Mouse (Mus musculus): ENCODE data around the gene 4931422A03Rik.

DNA sequence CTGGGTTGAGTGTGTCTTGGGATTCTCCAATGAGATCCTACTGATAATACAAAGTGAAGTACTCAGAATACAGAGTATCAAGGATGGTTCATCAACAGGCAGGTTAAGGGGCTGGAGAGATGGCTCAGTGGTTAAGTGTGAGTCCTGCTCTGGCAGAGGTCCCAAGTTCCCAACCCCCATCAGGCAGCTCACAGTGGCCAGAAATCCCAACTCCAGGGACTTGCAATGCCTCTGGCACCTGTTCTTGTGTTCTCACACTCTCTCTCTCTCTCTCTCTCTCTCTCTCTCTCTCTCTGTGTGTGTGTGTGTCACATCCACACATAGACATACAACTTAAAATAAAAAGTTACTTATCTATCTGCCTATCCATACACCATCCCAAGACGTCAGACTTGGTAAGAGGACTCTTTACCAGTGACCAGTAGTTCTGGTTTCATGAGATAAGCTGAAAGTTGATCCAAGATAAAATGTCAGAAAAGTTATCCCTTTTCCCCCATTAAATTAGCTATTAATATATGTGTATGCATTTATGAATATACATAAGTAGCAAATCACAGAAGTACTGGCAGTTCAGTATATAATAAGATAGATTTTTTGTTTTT, 16.4 kb upstream of the 4931422A03Rik start:
- TF ChIP-seq CTCF (conservative IDR thresholded peaks at IDR 0.05; ENCODE audit: low read length), result no peak
- no peak for TF ChIP-seq NANOG (IDR thresholded peaks at IDR 0.05; ENCODE audit: borderline replicate concordance, low read length)

All from E14TG2a.4 (cell line).